Mouse (Mus musculus) cerebellum, adult 9-11 months (tissue): ENCODE measurements around the gene Cdc14b.

Experiments used
- DNase-seq: peaks from one replicate; pipeline ENCODE4 v3.0.0; 2022

Cdc14b gene

GRCm38 (mm10) chr13:64274879-64275753 is at the start of gene Cdc14b:
Cdc14b (minus strand) TSS chr13:64275290.
- DNase-seq: peak; percentile 82

GRCm38 (mm10) chr13:64322561-64323281 is 47.6 kb upstream of the Cdc14b start:
- no peak for DNase-seq

- DNase-seq: no peak
Measured at GRCm38 (mm10) chr13:64320334-64320733, 45.2 kb upstream of the Cdc14b start.

- no peak for DNase-seq
Measured at GRCm38 (mm10) chr13:64319782-64320181, 44.7 kb upstream of the Cdc14b start.

GRCm38 (mm10) chr13:64318355-64318754 is 43.3 kb upstream of the Cdc14b start:
- DNase-seq: no peak

- no peak for DNase-seq
Measured at GRCm38 (mm10) chr13:64315483-64316050, 40.5 kb upstream of the Cdc14b start.

GRCm38 (mm10) chr13:64314041-64314440 is 39.0 kb upstream of the Cdc14b start:
- no peak for DNase-seq

- no peak for DNase-seq
Measured at GRCm38 (mm10) chr13:64312916-64313289, 37.8 kb upstream of the Cdc14b start.

GRCm38 (mm10) chr13:64312024-64312915 is 37.2 kb upstream of the Cdc14b start, which contains the start of gene Aaed1:
Aaed1 (minus strand) TSS chr13:64312710.
- DNase-seq: peak; percentile 92

- peak; percentile 18 for DNase-seq
Measured at GRCm38 (mm10) chr13:64311266-64311665, 36.2 kb upstream of the Cdc14b start.

GRCm38 (mm10) chr13:64310585-64310984 is 35.5 kb upstream of the Cdc14b start:
- no peak for DNase-seq

GRCm38 (mm10) chr13:64309842-64310241 is 34.8 kb upstream of the Cdc14b start:
- peak; percentile 30 for DNase-seq

- no peak for DNase-seq
Measured at GRCm38 (mm10) chr13:64309036-64309435, 33.9 kb upstream of the Cdc14b start.

GRCm38 (mm10) chr13:64307508-64307907 is 32.4 kb upstream of the Cdc14b start:
- peak; percentile 81 for DNase-seq

- peak; percentile 54 for DNase-seq
Measured at GRCm38 (mm10) chr13:64306078-64306477, 31.0 kb upstream of the Cdc14b start.

- no peak for DNase-seq
Measured at GRCm38 (mm10) chr13:64299069-64299468, 24.0 kb upstream of the Cdc14b start.

- no peak for DNase-seq
Measured at GRCm38 (mm10) chr13:64286791-64287190, 11.7 kb upstream of the Cdc14b start.

GRCm38 (mm10) chr13:64286321-64286720 is 11.2 kb upstream of the Cdc14b start:
- DNase-seq: no peak

- DNase-seq: no peak
Measured at GRCm38 (mm10) chr13:64284676-64285075, 9.6 kb upstream of the Cdc14b start.

GRCm38 (mm10) chr13:64280940-64281339 is 5.8 kb upstream of the Cdc14b start:
- no peak for DNase-seq

- no peak for DNase-seq
Measured at GRCm38 (mm10) chr13:64275754-64276127, 651 bp upstream of the Cdc14b start.
